Mouse (Mus musculus) liver, embryonic 11.5 days (tissue): Measurements from ENCODE around the gene Ccpg1os. TPM values are rescaled to one million over a fixed set of nuclear protein-coding genes. Genes with fewer than 3 reads are reported as not detected.
A peak's percentile ranks its signal among the peaks of the same experiment; 100 is the strongest.

ENCODE experiments used
- ATAC-seq: fragments of 200-750 bp; cut with Nextera tagmentation; replicated peaks from 2 replicates; pipeline ENCODE4 v1.8.0; 2017; ENCODE audit warnings: moderate number of reproducible peaks, mild to moderate bottlenecking, moderate TSS enrichment, moderate library complexity; ENCODE audit not compliant: low FRiP score
- DNase-seq: peaks from one replicate; pipeline ENCODE4 v3.0.0-alpha.2; 2017; ENCODE audit warnings: low spot score
- H3K27ac ChIP-seq: fragments of 300-500 bp; sonication (generic); 2 replicates; pipeline ENCODE4 v1.5.1; 2014; ENCODE audit warnings: mild to moderate bottlenecking, low read depth, low read length, control low read depth
- H3K27me3 ChIP-seq: fragments of 300-500 bp; sonication (generic); replicated peaks from 2 replicates; pipeline ENCODE4 v1.6.1; 2014; ENCODE audit warnings: low read length, mixed read lengths; ENCODE audit not compliant: control insufficient read depth, insufficient read depth
- H3K36me3 ChIP-seq: fragments of 300-500 bp; sonication (generic); 2 replicates; pipeline ENCODE4 v1.6.1; 2014; ENCODE audit warnings: mild to moderate bottlenecking, low read length, moderate library complexity, mixed read lengths; ENCODE audit not compliant: control insufficient read depth, insufficient read depth
- H3K4me1 ChIP-seq: fragments of 300-500 bp; sonication (generic); replicated peaks from 2 replicates; pipeline ENCODE4 v1.6.1; 2014; ENCODE audit warnings: low read length, mixed read lengths; ENCODE audit not compliant: control insufficient read depth, insufficient read depth
- H3K4me2 ChIP-seq: fragments of 300-500 bp; sonication (generic); 2 replicates; pipeline ENCODE4 v1.6.1; 2014; ENCODE audit warnings: mild to moderate bottlenecking, control low read depth, moderate library complexity
- H3K4me3 ChIP-seq: fragments of 300-500 bp; sonication (generic); 2 replicates; pipeline ENCODE4 v1.5.1; 2014; ENCODE audit warnings: low read depth, low read length, control low read depth
- H3K9ac ChIP-seq: fragments of 300-500 bp; sonication (generic); 2 replicates; pipeline ENCODE4 v1.6.1; 2014; ENCODE audit warnings: low read depth, low read length, control low read depth
- H3K9me3 ChIP-seq: fragments of 300-500 bp; sonication (generic); 2 replicates; pipeline ENCODE4 v1.6.1; 2016; ENCODE audit warnings: low read length, inconsistent platforms, mixed read lengths; ENCODE audit not compliant: control insufficient read depth
- WGBS: fragments of 180-500 bp; shearing (Covaris S2); extraction: QIAGEN DNeasy Blood & Tissue Kit; methylation state at CpG from one replicate; pipeline ENCODE4 v1.1.7; 2014; 5-methylcytosine and 5-hydroxymethylcytosine counted together
- polyA plus RNA-seq: library from polyadenylated mRNA; unstranded; fragments of >200 nt; fragmentation: Nextera tagmentation; extraction: Ambion mirVana; gene quantifications from 2 replicates; pipeline ENCODE4 v1.2.1, GENCODE M21; 2014

The Ccpg1os gene
- polyA plus RNA-seq = 6.9 and 7.3 TPM in 2 replicates

GRCm38 (mm10) chr9:72985250-72986220, at the start of gene Ccpg1os, which contains the start of gene Ccpg1:
Gene Ccpg1os, minus strand, starts transcription at chr9:72985382.
Gene Ccpg1, plus strand, starts transcription at chr9:72985429.
- Histone ChIP-seq H3K9ac (peak within 1 kb of the TSS; percentile 76), H3K27ac (no peak within 1 kb of the TSS), H3K4me3 (peak within 1 kb of the TSS; percentile 77), H3K36me3 (no peaks in the 10 kb centered on the region), H3K9me3 (no peaks in the 10 kb centered on the region), H3K4me1 (0 out of 2 replicates have a peak, but pooled peaks cover 4% of the 10 kb centered on the region), H3K4me2 (peak within 1 kb of the TSS; percentile 97), H3K27me3 (no peaks in the 10 kb centered on the region)
- DNase-seq (peak; percentile 92), ATAC-seq (peak; percentile 98)
- under 1% methylated on average over 88 of the region's 88 CpGs for WGBS

GRCm38 (mm10) chr9:73033406-73033805, 48.2 kb upstream of the Ccpg1os start:
- Histone ChIP-seq H3K4me2 (no peak overlapping the region), H3K36me3 (peaks cover 4% of the 10 kb centered on the region; the same call in 1 of the 2 replicates)

GRCm38 (mm10) chr9:73031421-73031820, 46.2 kb upstream of the Ccpg1os start:
- 59% methylated on average over 4 of the region's 4 CpGs for WGBS
- DNase-seq (no peak), ATAC-seq (no peak)
- Histone ChIP-seq H3K27me3 (no peaks in the 10 kb centered on the region), H3K4me2 (no peak overlapping the region; the same call in 1 of the 2 replicates), H3K27ac (no peak overlapping the region), H3K36me3 (peaks cover 7% of the 10 kb centered on the region; the same call in 1 of the 2 replicates), H3K4me1 (no peaks in the 10 kb centered on the region), H3K4me3 (no peak overlapping the region), H3K9me3 (no peaks in the 10 kb centered on the region), H3K9ac (no peak overlapping the region)

More at GRCm38 (mm10) chr9:73033406-73033805, 48.2 kb upstream of the Ccpg1os start:
- H3K4me3 ChIP-seq = no peak overlapping the region
- no peak overlapping the region for H3K9ac ChIP-seq
- H3K9me3 ChIP-seq = no peaks in the 10 kb centered on the region
- no peak overlapping the region for H3K27ac ChIP-seq
- no peak for DNase-seq
- no peak for ATAC-seq
- whole genome bisulfite sequencing = 96% methylated on average over 1 of the region's 1 CpGs
- no peaks in the 10 kb centered on the region for H3K4me1 ChIP-seq
- H3K27me3 ChIP-seq = no peaks in the 10 kb centered on the region

DNA sequence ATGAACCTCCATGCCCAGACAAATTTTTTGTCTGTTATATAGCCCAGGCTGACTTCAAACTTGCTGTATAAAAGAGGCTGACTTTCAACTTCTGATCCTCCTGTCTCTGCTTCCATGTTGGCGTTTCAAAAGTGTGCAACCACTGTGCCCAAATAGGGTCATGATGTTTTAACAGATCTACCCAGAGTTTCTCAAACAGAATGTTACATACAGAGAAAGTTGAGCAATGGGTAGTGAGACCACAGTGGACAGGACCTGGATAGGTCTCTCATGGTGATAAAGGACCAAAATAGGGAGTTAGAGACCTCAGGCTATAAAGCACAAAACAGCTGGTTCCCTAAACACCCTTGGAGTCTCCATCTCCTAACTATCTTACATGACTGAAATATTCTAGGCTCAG, 45.3 kb upstream of the Ccpg1os start:
- no peak overlapping the region for H3K4me3 ChIP-seq
- H3K4me1 ChIP-seq = no peaks in the 10 kb centered on the region
- no peaks in the 10 kb centered on the region for H3K27me3 ChIP-seq
- WGBS = 91% methylated on average over 1 of the region's 1 CpGs
- ATAC-seq (no peak), DNase-seq (no peak)
- H3K4me2 ChIP-seq = no peak overlapping the region
- no peaks in the 10 kb centered on the region for H3K9me3 ChIP-seq
- H3K36me3 ChIP-seq = peaks cover 7% of the 10 kb centered on the region; the same call in 1 of the 2 replicates
- no peak overlapping the region for H3K27ac ChIP-seq
- no peak overlapping the region for H3K9ac ChIP-seq

DNA sequence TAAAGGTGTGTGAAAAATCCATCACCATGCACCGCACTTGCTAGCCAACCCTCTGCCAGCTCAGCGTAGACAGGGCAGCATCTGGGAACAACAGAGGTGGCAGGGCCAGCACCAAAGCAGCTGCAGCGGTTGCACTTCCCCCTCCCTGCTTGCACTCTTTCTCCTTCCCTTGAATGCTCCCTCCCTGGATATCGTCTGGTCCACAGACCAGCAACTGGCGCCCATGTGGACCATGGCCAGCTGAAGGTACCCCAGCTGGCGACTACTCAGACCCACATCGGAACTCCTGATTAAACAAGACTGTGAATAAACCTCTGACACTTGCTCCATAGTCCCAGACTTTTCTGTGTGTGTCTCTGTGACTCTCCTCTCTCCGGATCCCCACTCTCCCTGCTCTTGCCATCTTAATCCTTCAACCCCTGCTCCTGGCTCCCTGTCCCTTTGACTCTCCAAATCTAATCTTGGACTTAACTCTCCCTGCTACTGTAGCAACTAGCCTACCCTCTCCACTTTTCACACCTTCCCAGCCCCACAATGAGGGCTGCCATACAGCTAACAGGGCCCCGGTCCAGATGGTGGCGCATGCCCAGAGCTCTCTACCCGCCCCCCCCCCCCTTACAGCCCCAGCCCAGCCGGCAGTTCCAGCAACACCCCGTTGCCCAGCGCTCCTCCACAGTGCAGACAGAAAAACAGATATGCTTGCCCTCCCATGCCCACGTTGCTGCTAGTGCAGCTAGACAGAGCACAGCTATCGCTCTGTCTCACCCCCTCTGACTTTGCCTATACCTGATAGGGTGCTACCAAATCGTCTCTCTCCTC, 40.8 kb upstream of the Ccpg1os start:
- Histone ChIP-seq H3K4me1 (no peaks in the 10 kb centered on the region), H3K4me2 (no peak overlapping the region), H3K9ac (no peak overlapping the region), H3K9me3 (no peaks in the 10 kb centered on the region), H3K36me3 (peaks cover 5% of the 10 kb centered on the region), H3K27me3 (no peaks in the 10 kb centered on the region), H3K27ac (no peak overlapping the region), H3K4me3 (no peak overlapping the region)
- 37% methylated on average over 16 of the region's 17 CpGs for WGBS
- no peak for DNase-seq
- ATAC-seq = no peak

GRCm38 (mm10) chr9:73020566-73021097, 35.5 kb upstream of the Ccpg1os start:
- Histone ChIP-seq H3K27me3 (no peaks in the 10 kb centered on the region), H3K4me3 (no peak overlapping the region), H3K9me3 (no peaks in the 10 kb centered on the region), H3K4me1 (no peaks in the 10 kb centered on the region), H3K36me3 (peaks cover 17% of the 10 kb centered on the region), H3K27ac (no peak overlapping the region), H3K4me2 (no peak overlapping the region), H3K9ac (no peak overlapping the region)
- WGBS = 89% methylated on average over 5 of the region's 5 CpGs
- DNase-seq (no peak), ATAC-seq (no peak)

- Histone ChIP-seq H3K27me3 (no peaks in the 10 kb centered on the region), H3K4me2 (no peak overlapping the region), H3K9me3 (no peaks in the 10 kb centered on the region), H3K4me1 (no peaks in the 10 kb centered on the region), H3K36me3 (peaks cover 17% of the 10 kb centered on the region), H3K9ac (no peak overlapping the region), H3K4me3 (no peak overlapping the region), H3K27ac (no peak overlapping the region)
- 86% methylated on average over 10 of the region's 10 CpGs for WGBS
- ATAC-seq = no peak
- no peak for DNase-seq
Measured at GRCm38 (mm10) chr9:73019841-73020240, 34.7 kb upstream of the Ccpg1os start.

DNA sequence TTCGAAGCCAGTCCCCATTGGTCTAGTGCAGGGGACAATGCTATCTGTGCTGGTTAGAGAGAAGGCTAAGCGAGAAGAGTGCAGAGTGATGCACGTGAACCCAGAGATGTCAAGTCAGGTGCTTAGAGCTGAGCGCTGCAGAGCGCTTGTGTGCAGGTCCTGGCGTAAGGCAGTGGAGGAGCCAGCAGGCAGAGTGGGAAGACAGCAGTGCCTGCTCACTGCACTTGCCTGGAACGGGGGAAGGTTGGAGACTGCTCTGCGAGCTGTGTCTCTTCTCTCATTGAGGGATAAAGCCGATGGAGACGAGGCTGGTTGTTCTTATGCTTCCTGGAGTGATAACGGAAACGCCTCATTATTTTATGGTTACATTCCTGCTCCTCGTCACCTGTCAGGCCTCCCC, 29.5 kb upstream of the Ccpg1os start:
- H3K27ac ChIP-seq = no peak overlapping the region
- H3K4me3 ChIP-seq = no peak overlapping the region
- DNase-seq (no peak), ATAC-seq (no peak)
- 72% methylated on average over 13 of the region's 13 CpGs for whole genome bisulfite sequencing
- H3K4me1 ChIP-seq = no peaks in the 10 kb centered on the region
- no peaks in the 10 kb centered on the region for H3K9me3 ChIP-seq
- H3K4me2 ChIP-seq = no peak overlapping the region
- no peak overlapping the region for H3K9ac ChIP-seq
- no peaks in the 10 kb centered on the region for H3K27me3 ChIP-seq
- peaks cover 12% of the 10 kb centered on the region; the same call in 1 of the 2 replicates for H3K36me3 ChIP-seq
